Mouse (Mus musculus): ENCODE measurements around the gene Gm49661. TPM values are rescaled to one million over a fixed set of nuclear protein-coding genes. Genes with fewer than 3 reads are reported as not detected.
A peak's percentile ranks its signal among the peaks of the same experiment; 100 is the strongest.

Gm49661 gene
- polyA plus RNA-seq, 1 experiment from 2014 or later: not detected

GRCm38 (mm10) chr8:84984294-84985048 is 15.2 kb upstream of the Gm49661 start:
- Histone ChIP-seq H3K27ac (replicated peaks) (peak overlapping the region; percentile 83), H3K27me3 (0 out of 2 replicates have a peak, but pooled peaks cover under 1% of the 10 kb centered on the region), H3K9ac (peak overlapping the region; percentile 57), H3K4me3 (replicated peaks) (peak overlapping the region; percentile 62), H3K9me3 (replicated peaks) (no peaks in the 10 kb centered on the region), H3K4me1 (replicated peaks) (peaks cover 97% of the 10 kb centered on the region), H3K4me2 (peak overlapping the region; percentile 99), H3K36me3 (replicated peaks) (no peaks in the 10 kb centered on the region)
- WGBS (ENCODE audit: insufficient replicate concordance): 14% methylated on average over 16 of the region's 16 CpGs
- peak; percentile 38 for ATAC-seq (ENCODE audit: insufficient read depth)

GRCm38 (mm10) chr8:84982499-84983011 is 13.3 kb upstream of the Gm49661 start:
- H3K36me3 ChIP-seq (replicated peaks): no peaks in the 10 kb centered on the region
- no peak overlapping the region for H3K4me2 ChIP-seq
- H3K4me1 ChIP-seq (replicated peaks): peaks cover 98% of the 10 kb centered on the region
- no peak overlapping the region for H3K4me3 ChIP-seq (replicated peaks)
- ATAC-seq (ENCODE audit: insufficient read depth): no peak
- no peak overlapping the region for H3K9ac ChIP-seq
- peaks cover 19% of the 10 kb centered on the region; the same call in 1 of the 2 replicates for H3K27me3 ChIP-seq
- H3K27ac ChIP-seq (replicated peaks): peak overlapping the region; percentile 34
- 30% methylated on average over 3 of the region's 3 CpGs for WGBS (ENCODE audit: insufficient replicate concordance)
- no peaks in the 10 kb centered on the region for H3K9me3 ChIP-seq (replicated peaks)

DNA sequence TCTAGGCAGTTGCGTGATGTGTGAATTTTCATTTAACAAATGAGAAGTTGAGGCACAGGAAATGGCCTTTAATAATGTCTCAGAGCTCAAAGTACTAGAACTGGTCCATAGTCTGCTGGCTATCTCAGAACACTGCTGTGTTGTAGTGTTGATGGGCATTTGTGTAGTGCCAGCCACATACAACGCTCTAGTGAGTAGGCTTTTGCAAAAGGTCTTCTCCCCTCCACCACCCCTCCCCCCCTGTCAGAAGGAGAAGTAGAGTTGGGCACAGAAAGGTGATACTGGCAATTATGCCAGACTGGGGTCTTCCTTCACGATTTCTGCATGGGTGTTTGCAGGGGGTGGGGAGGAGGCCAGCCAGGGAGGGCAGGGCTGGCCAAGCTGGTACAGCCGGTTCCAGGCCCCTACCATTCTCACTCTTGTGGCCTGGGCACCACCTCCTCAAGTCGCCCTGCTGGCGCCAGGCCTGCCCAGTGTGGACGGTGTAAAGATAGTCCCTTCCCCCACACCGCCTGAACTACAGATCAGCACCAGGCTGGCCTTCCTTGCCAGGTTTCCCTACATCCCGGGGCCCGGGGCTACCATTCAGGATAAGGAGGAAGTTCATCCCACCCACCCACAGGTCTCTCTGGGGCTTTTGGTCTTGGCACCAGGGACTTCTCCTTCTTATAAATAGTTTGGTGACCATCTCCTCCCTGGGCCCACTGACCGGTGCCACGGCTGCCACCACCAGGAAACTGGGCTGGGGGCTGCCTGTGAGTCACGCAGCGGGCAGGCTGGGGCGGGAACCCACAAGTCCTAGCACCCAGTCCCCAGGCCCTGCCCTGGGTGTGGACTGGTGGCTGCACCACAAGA is 12.6 kb upstream of the Gm49661 start:
- Histone ChIP-seq H3K4me2 (no peak overlapping the region), H3K27me3 (peaks cover 21% of the 10 kb centered on the region; the same call in 1 of the 2 replicates), H3K36me3 (replicated peaks) (no peaks in the 10 kb centered on the region), H3K27ac (replicated peaks) (peak overlapping the region; percentile 34), H3K4me3 (replicated peaks) (no peak overlapping the region), H3K4me1 (replicated peaks) (peaks cover 98% of the 10 kb centered on the region), H3K9me3 (replicated peaks) (no peaks in the 10 kb centered on the region), H3K9ac (no peak overlapping the region)
- 57% methylated on average over 15 of the region's 15 CpGs for WGBS (ENCODE audit: insufficient replicate concordance)
- ATAC-seq (ENCODE audit: insufficient read depth): no peak

- Histone ChIP-seq H3K4me3 (replicated peaks) (peak overlapping the region; percentile 85), H3K4me1 (replicated peaks) (peaks cover 98% of the 10 kb centered on the region), H3K4me2 (peak overlapping the region; percentile 99), H3K27me3 (peaks cover 21% of the 10 kb centered on the region; the same call in 1 of the 2 replicates), H3K27ac (replicated peaks) (peak overlapping the region; percentile 97), H3K36me3 (replicated peaks) (no peaks in the 10 kb centered on the region), H3K9ac (peak overlapping the region; percentile 74; the same call in 1 of the 2 replicates), H3K9me3 (replicated peaks) (no peaks in the 10 kb centered on the region)
- WGBS (ENCODE audit: insufficient replicate concordance): 50% methylated on average over 11 of the region's 11 CpGs
- ATAC-seq (ENCODE audit: insufficient read depth): no peak
These were observed 11.6 kb upstream of the Gm49661 start for GRCm38 (mm10) chr8:84980622-84981358.

- Histone ChIP-seq H3K4me1 (replicated peaks) (peaks cover 98% of the 10 kb centered on the region), H3K4me2 (peak overlapping the region; percentile 99), H3K9ac (peak overlapping the region; percentile 74), H3K4me3 (replicated peaks) (peak overlapping the region; percentile 85), H3K9me3 (replicated peaks) (no peaks in the 10 kb centered on the region), H3K27ac (replicated peaks) (peak overlapping the region; percentile 97), H3K36me3 (replicated peaks) (peaks cover 9% of the 10 kb centered on the region), H3K27me3 (peaks cover 21% of the 10 kb centered on the region; the same call in 1 of the 2 replicates)
- WGBS (ENCODE audit: insufficient replicate concordance): 4% methylated on average over 42 of the region's 42 CpGs
- ATAC-seq (ENCODE audit: insufficient read depth): peak; percentile 33
These were observed 10.6 kb upstream of the Gm49661 start for GRCm38 (mm10) chr8:84979599-84980421.

- under 1% methylated on average over 63 of the region's 63 CpGs for WGBS (ENCODE audit: insufficient replicate concordance)
- Histone ChIP-seq H3K4me1 (replicated peaks) (peaks cover 98% of the 10 kb centered on the region), H3K4me2 (peak within 1 kb of the TSS; percentile 99)
These were observed 9.2 kb upstream of the Gm49661 start, which contains the start of gene Junb for GRCm38 (mm10) chr8:84978248-84978940. TSS of gene Junb (minus strand) at chr8:84978718.

DNA sequence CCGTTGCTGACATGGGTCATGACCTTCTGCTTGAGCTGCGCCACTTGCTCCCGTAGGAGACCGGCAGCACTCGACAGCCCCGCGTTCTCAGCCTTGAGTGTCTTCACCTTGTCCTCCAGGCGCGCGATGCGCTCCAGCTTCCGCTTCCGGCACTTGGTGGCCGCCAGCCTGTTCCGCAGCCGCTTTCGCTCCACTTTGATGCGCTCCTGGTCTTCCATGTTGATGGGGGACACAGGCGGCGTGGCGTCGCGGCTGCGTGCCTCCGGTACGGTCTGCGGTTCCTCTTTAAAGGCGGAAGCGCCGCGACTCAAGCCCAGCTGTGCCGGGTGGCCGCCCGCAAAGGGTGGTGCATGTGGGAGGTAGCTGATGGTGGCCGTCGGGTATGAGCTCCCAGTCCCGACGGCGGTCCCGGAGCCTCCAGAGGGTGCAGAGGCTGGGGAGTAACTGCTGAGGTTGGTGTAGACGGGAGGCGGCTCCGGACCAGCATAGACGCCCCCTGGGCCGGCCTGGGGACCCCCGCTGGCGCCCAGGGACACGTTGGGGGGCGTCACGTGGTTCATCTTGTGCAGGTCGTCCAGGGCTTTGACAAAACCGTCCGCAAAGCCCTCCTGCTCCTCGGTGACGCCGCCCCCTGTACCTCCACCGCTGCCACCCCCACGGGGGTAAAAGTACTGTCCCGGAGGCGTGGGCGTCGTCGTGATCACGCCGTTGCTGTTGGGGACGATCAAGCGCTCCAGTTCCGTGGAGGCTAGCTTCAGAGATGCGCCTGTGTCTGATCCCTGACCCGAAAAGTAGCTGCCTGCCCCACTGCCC is 8.4 kb upstream of the Gm49661 start:
- H3K4me2 ChIP-seq: peak overlapping the region; percentile 99
- under 1% methylated on average over 70 of the region's 70 CpGs for WGBS (ENCODE audit: insufficient replicate concordance)
- peaks cover 100% of the 10 kb centered on the region for H3K4me1 ChIP-seq (replicated peaks)
- no peak for ATAC-seq (ENCODE audit: insufficient read depth)
- peak overlapping the region; percentile 85 for H3K4me3 ChIP-seq (replicated peaks)
- no peaks in the 10 kb centered on the region for H3K9me3 ChIP-seq (replicated peaks)
- peaks cover 30% of the 10 kb centered on the region for H3K36me3 ChIP-seq (replicated peaks)
- peaks cover 21% of the 10 kb centered on the region; the same call in 1 of the 2 replicates for H3K27me3 ChIP-seq
- H3K27ac ChIP-seq (replicated peaks): peak overlapping the region; percentile 97
- peak overlapping the region; percentile 74 for H3K9ac ChIP-seq

More at GRCm38 (mm10) chr8:84978248-84978940, 9.2 kb upstream of the Gm49661 start, which contains the start of gene Junb:
- Histone ChIP-seq H3K27me3 (peaks cover 21% of the 10 kb centered on the region; the same call in 1 of the 2 replicates), H3K36me3 (replicated peaks) (peaks cover 23% of the 10 kb centered on the region), H3K9me3 (replicated peaks) (no peaks in the 10 kb centered on the region), H3K9ac (peak within 1 kb of the TSS; percentile 74), H3K27ac (replicated peaks) (peak within 1 kb of the TSS; percentile 97), H3K4me3 (replicated peaks) (peak within 1 kb of the TSS; percentile 85)
- peak; percentile 20 for ATAC-seq (ENCODE audit: insufficient read depth)

- H3K4me2 ChIP-seq: peak overlapping the region; percentile 99
- peak overlapping the region; percentile 97 for H3K27ac ChIP-seq (replicated peaks)
- peak overlapping the region; percentile 85 for H3K4me3 ChIP-seq (replicated peaks)
- peak overlapping the region; percentile 74 for H3K9ac ChIP-seq
- no peak for ATAC-seq (ENCODE audit: insufficient read depth)
- 2% methylated on average over 25 of the region's 25 CpGs for WGBS (ENCODE audit: insufficient replicate concordance)
- peaks cover 21% of the 10 kb centered on the region; the same call in 1 of the 2 replicates for H3K27me3 ChIP-seq
- H3K9me3 ChIP-seq (replicated peaks): no peaks in the 10 kb centered on the region
- H3K4me1 ChIP-seq (replicated peaks): peaks cover 100% of the 10 kb centered on the region
- peaks cover 38% of the 10 kb centered on the region for H3K36me3 ChIP-seq (replicated peaks)
These were observed 7.7 kb upstream of the Gm49661 start for GRCm38 (mm10) chr8:84976763-84977434.
